Mouse (Mus musculus) mouse embryonic stem cell (cell line): ENCODE measurements at regions not wholly inside any gene's neighbourhood (a gene's known extent, or its start where the extent isn't known, plus 50 kb on each side); places are given as distances from the start of the nearest gene placed in this dataset.

ENCODE experiments used
- in situ Hi-C, 2 experiments: fragments of 300-500 bp; cut with MboI; formaldehyde crosslinking; loops; 1 replicate in 1 of 2; 3 replicates in 1 of 2; pipeline ENCODE4 v1.14.3; 2019 to 2020; ENCODE audit warnings: low sequenced_read_pairs in 2 of 2, low pct_unique_long_range_greater_than_20kb in 1 of 2, mixed read lengths in 1 of 2; ENCODE audit not compliant: unreplicated experiment in 1 of 2

- in situ Hi-C loops, result no loop called here
Observed at GRCm38 (mm10) chr17:83109792-83110440, 105.2 kb upstream of the Pkdcc start.

- in situ Hi-C loops, result no loop called here
Observed at GRCm38 (mm10) chr17:83110556-83110955, 104.5 kb upstream of the Pkdcc start.

- in situ Hi-C loops, result no loop called here
Observed at GRCm38 (mm10) chr17:83115146-83115545, 99.9 kb upstream of the Pkdcc start.

GRCm38 (mm10) chr17:83115832-83116480 is 99.1 kb upstream of the Pkdcc start:
- in situ Hi-C loops, result no loop called here

- in situ Hi-C loops, result no loop called here
Observed at GRCm38 (mm10) chr17:83120665-83121232, 94.3 kb upstream of the Pkdcc start.

GRCm38 (mm10) chr17:83122525-83123280 is 92.4 kb upstream of the Pkdcc start:
- in situ Hi-C loops, result no loop called here

- in situ Hi-C loops, result no loop called here
Observed at GRCm38 (mm10) chr17:83125057-83125456, 90.0 kb upstream of the Pkdcc start.

- in situ Hi-C loops, result no loop called here
Observed at GRCm38 (mm10) chr17:83127842-83128241, 87.2 kb upstream of the Pkdcc start.

GRCm38 (mm10) chr17:83128843-83129544 is 86.1 kb upstream of the Pkdcc start:
- in situ Hi-C loops, result no loop called here

GRCm38 (mm10) chr17:83129658-83130057 is 85.4 kb upstream of the Pkdcc start:
- in situ Hi-C loops, result no loop called here

- in situ Hi-C loops, result no loop called here
Observed at GRCm38 (mm10) chr17:83133201-83133600, 81.9 kb upstream of the Pkdcc start.

- in situ Hi-C loops, result no loop called here
Observed at GRCm38 (mm10) chr17:83135441-83136120, 79.5 kb upstream of the Pkdcc start.

GRCm38 (mm10) chr17:83136267-83136666 is 78.8 kb upstream of the Pkdcc start:
- in situ Hi-C loops, result no loop called here

- in situ Hi-C loops, result no loop called here
Observed at GRCm38 (mm10) chr17:83137720-83138119, 77.4 kb upstream of the Pkdcc start.

- in situ Hi-C loops, result no loop called here
Observed at GRCm38 (mm10) chr17:83138493-83139417, 76.3 kb upstream of the Pkdcc start.

GRCm38 (mm10) chr17:83148371-83148929 is 66.6 kb upstream of the Pkdcc start:
- in situ Hi-C loops, result no loop called here

GRCm38 (mm10) chr17:83149336-83149735 is 65.8 kb upstream of the Pkdcc start:
- in situ Hi-C loops, result no loop called here
